Mouse (Mus musculus) spleen, adult 2 months (tissue): ENCODE data around the gene Rabep1. TPM values are rescaled to one million over a fixed set of nuclear protein-coding genes. Genes with fewer than 3 reads are reported as not detected.

ENCODE experiments used
- DNase-seq, 2 experiments: peaks; one replicate each; pipeline versions ENCODE4 v3.0.0 to v3.0.0-alpha.2; 2012 to 2021; ENCODE audit warnings: low spot score in 2 of 2, low read depth in 1 of 2
- H3K27ac ChIP-seq: fragments of 200-500 bp; 2 replicates; pipeline ENCODE4 v1.5.1; 2012; ENCODE audit warnings: low read length, inconsistent platforms; ENCODE audit not compliant: insufficient read depth
- H3K27me3 ChIP-seq: fragments of 200-500 bp; 2 replicates; pipeline ENCODE4 v1.6.1; 2012; ENCODE audit warnings: mild to moderate bottlenecking, moderate library complexity, low read length, inconsistent platforms; ENCODE audit not compliant: control insufficient read depth, insufficient read depth
- H3K36me3 ChIP-seq: fragments of 200-500 bp; 2 replicates; pipeline ENCODE4 v1.6.1; 2012; ENCODE audit warnings: mild to moderate bottlenecking, low read length, inconsistent platforms; ENCODE audit not compliant: control insufficient read depth, insufficient read depth
- H3K4me1 ChIP-seq: fragments of 200-500 bp; 2 replicates; pipeline ENCODE4 v1.6.1; 2011; ENCODE audit warnings: inconsistent platforms; ENCODE audit not compliant: control insufficient read depth, insufficient read depth, insufficient read length
- H3K4me3 ChIP-seq: fragments of 200-500 bp; 2 replicates; pipeline ENCODE4 v1.5.1; 2011; ENCODE audit warnings: mild to moderate bottlenecking, inconsistent platforms; ENCODE audit not compliant: insufficient read depth, insufficient read length; ENCODE audit errors: extremely low read depth
- CTCF ChIP-seq: fragments of 200-500 bp; IDR thresholded peaks from 2 replicates; pipeline ENCODE4 v1.5.1; 2011; ENCODE audit warnings: mild to moderate bottlenecking, inconsistent platforms; ENCODE audit not compliant: insufficient read depth, insufficient read length, insufficient replicate concordance; ENCODE audit errors: extremely low read depth
- POLR2A ChIP-seq: fragments of 200-500 bp; IDR thresholded peaks from 2 replicates; pipeline ENCODE4 v1.6.1; 2011; ENCODE audit warnings: low read depth, low read length, inconsistent platforms
- WGBS: fragments of 180-500 bp; shearing (Covaris S2); methylation state at CpG from one replicate; pipeline ENCODE4 v1.1.7; 2018; 5-methylcytosine and 5-hydroxymethylcytosine counted together
- polyA plus RNA-seq: library from polyadenylated mRNA; depleted of rRNA; stranded (reverse); fragments of >200 nt; gene quantifications from 2 replicates; pipeline ENCODE4 v1.2.3, GENCODE M21; 2012

Rabep1 gene
- polyA plus RNA-seq, 1 experiment = 2.3 TPM

GRCm38 (mm10) chr11:70815071-70815470 is 29.5 kb upstream of the Rabep1 start:
- no peak for DNase-seq
- peaks cover 13% of the 10 kb centered on the region; the same call in 1 of the 2 replicates for H3K4me1 ChIP-seq
- TF ChIP-seq CTCF (no peak), POLR2A (no peak)
- WGBS = 91% methylated on average over 8 of the region's 8 CpGs
- no peak overlapping the region for H3K27ac ChIP-seq
- no peak overlapping the region for H3K4me3 ChIP-seq
- no peaks in the 10 kb centered on the region for H3K36me3 ChIP-seq
- no peaks in the 10 kb centered on the region for H3K27me3 ChIP-seq

GRCm38 (mm10) chr11:70815498-70816078 is 29.0 kb upstream of the Rabep1 start:
- H3K27ac ChIP-seq = no peak overlapping the region
- 21% methylated on average over 6 of the region's 6 CpGs for WGBS
- H3K27me3 ChIP-seq = no peaks in the 10 kb centered on the region
- H3K36me3 ChIP-seq = no peaks in the 10 kb centered on the region
- TF ChIP-seq POLR2A = no peak
- TF ChIP-seq CTCF = peak; percentile 31; the same call in 1 of the 2 replicates
- H3K4me1 ChIP-seq = peaks cover 13% of the 10 kb centered on the region; the same call in 1 of the 2 replicates
- no peak overlapping the region; the same call in 1 of the 2 replicates for H3K4me3 ChIP-seq
- peak; percentile 56 to 69 for DNase-seq

GRCm38 (mm10) chr11:70816770-70817169 is 27.8 kb upstream of the Rabep1 start:
- Histone ChIP-seq H3K36me3 (no peaks in the 10 kb centered on the region), H3K4me3 (no peak overlapping the region), H3K27me3 (no peaks in the 10 kb centered on the region), H3K4me1 (peaks cover 9% of the 10 kb centered on the region; the same call in 1 of the 2 replicates), H3K27ac (no peak overlapping the region)
- no peak for DNase-seq
- TF ChIP-seq POLR2A (no peak), CTCF (no peak)
- 78% methylated on average over 4 of the region's 4 CpGs for WGBS

GRCm38 (mm10) chr11:70820120-70820519 is 24.5 kb upstream of the Rabep1 start:
- Histone ChIP-seq H3K27me3 (no peaks in the 10 kb centered on the region), H3K27ac (no peak overlapping the region), H3K4me1 (no peaks in the 10 kb centered on the region), H3K4me3 (no peak overlapping the region), H3K36me3 (no peaks in the 10 kb centered on the region)
- TF ChIP-seq CTCF = no peak
- no peak for TF ChIP-seq POLR2A
- DNase-seq = no peak
- 84% methylated on average over 8 of the region's 8 CpGs for WGBS

GRCm38 (mm10) chr11:70821728-70822591 is 22.6 kb upstream of the Rabep1 start:
- 76% methylated on average over 17 of the region's 17 CpGs for WGBS
- H3K4me1 ChIP-seq = no peaks in the 10 kb centered on the region
- DNase-seq = no peak
- no peak overlapping the region for H3K27ac ChIP-seq
- TF ChIP-seq CTCF = no peak
- no peak for TF ChIP-seq POLR2A
- no peak overlapping the region for H3K4me3 ChIP-seq
- no peaks in the 10 kb centered on the region for H3K27me3 ChIP-seq
- no peaks in the 10 kb centered on the region for H3K36me3 ChIP-seq

- Histone ChIP-seq H3K27ac (no peak overlapping the region), H3K27me3 (no peaks in the 10 kb centered on the region), H3K4me3 (no peak overlapping the region), H3K4me1 (no peaks in the 10 kb centered on the region), H3K36me3 (no peaks in the 10 kb centered on the region)
- WGBS = 66% methylated on average over 2 of the region's 2 CpGs
- no peak for TF ChIP-seq POLR2A
- TF ChIP-seq CTCF = no peak
- no peak for DNase-seq
Measured at GRCm38 (mm10) chr11:70826207-70826606, 18.4 kb upstream of the Rabep1 start.
